Mouse (Mus musculus): ENCODE data around the gene Ifit1. TPM values are rescaled to one million over a fixed set of nuclear protein-coding genes. Genes with fewer than 3 reads are reported as not detected.

Gene Ifit1
- total RNA-seq, 2 experiments from 2014 or later, result 0.33 to 0.47 TPM

DNA sequence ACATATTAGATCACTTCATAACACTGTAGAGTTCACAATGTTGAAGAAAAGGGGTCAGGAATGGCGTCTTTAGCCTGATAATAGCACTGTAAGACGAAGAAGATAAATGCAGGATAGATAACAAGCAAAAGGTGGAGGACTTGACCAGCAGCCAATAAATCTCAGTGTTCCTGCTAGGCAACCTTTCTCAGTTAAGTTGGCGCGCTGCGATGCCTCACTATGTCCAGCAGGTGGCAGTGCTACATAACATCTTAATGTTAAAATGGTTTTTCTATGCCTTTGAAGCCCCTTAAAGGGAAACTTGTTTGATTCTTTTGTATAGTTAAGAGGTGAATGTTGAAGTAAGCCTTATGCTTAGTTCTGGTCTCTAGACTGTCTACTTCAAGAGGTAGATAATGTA is 25.5 kb downstream of the Ifit1 start:
- TF ChIP-seq CTCF (IDR thresholded peaks at IDR 0.05), result peak; percentile 92
- intact Hi-C loops (cut with DNase I), result loop anchor here (1.0 to 10.0 kb wide), 2 partner anchors 107 to 219 kb away; no protein-coding TSS in a partner anchor
- H3K27ac ChIP-seq, result no peak overlapping the region

DNA sequence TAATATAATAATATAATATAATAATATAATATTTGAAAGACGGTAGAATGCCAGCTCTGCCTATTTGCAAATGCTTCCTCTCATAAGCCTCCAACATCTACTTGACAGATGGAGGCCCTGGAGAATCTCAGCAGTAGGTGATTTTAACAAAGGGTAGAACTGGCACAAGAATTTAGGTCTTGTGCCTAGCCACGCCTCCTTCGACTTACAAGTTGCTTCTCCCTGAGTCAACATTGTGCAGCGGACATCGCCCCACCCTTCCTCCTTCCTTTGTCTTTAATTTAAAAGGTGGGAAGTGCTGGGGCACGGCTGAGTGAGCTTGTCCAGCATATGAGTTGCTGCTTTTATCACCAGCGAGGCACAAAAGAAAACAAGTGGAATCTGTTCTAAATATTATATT is 32.8 kb downstream of the Ifit1 start:
- intact Hi-C loops (cut with DNase I), result no loop called here
- TF ChIP-seq CTCF (IDR thresholded peaks at IDR 0.05), result no peak
- DNase-seq, result peak; percentile 30
- H3K4me3 ChIP-seq, result no peak overlapping the region
- peak overlapping the region; percentile 59 for H3K27ac ChIP-seq

More for the DNA sequence above, 25.5 kb downstream of the Ifit1 start:
- H3K4me3 ChIP-seq, result no peak overlapping the region
- peak; percentile 65 for DNase-seq

DNA sequence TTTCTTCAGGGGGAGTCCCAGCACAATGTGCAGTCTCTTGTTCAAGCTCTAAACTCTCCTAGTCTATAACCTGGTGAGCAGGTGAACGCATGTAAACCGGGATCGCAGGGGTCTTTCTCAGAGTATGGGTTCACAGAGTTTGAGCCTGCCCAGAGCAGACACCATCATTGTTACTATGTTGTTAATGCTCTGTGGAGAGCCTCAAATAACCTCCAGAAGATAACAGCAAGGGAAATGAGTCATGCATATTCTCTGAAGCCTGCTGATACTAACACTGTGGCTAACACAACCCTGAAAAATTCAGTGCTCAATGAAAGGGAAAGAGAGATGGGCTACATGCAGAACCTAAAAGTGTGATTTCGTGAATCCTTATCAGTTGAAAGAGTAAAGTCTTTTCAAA is 37.8 kb downstream of the Ifit1 start:
- no peak for TF ChIP-seq CTCF (IDR thresholded peaks at IDR 0.05)
- Histone ChIP-seq H3K4me3 (no peak overlapping the region), H3K27ac (no peak overlapping the region)
- no peak for DNase-seq
- intact Hi-C loops (cut with DNase I), result no loop called here

- no peak overlapping the region for H3K4me3 ChIP-seq
- DNase-seq, result peak; percentile 26
- no peak overlapping the region for H3K27ac ChIP-seq
- intact Hi-C loops (cut with DNase I), result no loop called here
- TF ChIP-seq CTCF (IDR thresholded peaks at IDR 0.05), result peak; percentile 63
Measured at GRCm38 (mm10) chr19:34684857-34685256, 44.2 kb downstream of the Ifit1 start.

DNA sequence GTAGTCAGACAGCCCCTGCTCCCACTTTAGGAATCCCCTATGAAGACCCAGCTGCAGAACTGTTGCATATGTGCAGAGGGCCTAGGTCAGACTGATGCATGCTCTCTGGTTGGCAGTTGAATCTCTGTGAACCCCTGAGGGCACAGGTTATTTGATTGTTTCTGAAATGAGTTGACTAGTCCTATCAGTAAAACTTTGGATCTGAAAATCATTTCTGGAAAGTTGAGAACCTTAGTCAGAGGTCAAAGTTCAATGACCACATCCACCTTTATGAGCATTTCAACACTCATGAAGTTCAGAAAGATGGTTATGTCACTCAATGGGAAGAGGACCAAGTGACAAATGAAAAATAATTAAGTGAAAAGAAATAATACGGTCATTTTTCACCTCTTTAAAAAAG is 44.9 kb downstream of the Ifit1 start:
- Histone ChIP-seq H3K27ac (no peak overlapping the region), H3K4me3 (no peak overlapping the region)
- TF ChIP-seq CTCF (IDR thresholded peaks at IDR 0.05), result no peak
- intact Hi-C loops (cut with DNase I), result no loop called here
- no peak for DNase-seq

GRCm38 (mm10) chr19:34691402-34691801 is 50.7 kb downstream of the Ifit1 start:
- TF ChIP-seq CTCF (IDR thresholded peaks at IDR 0.05), result no peak
- DNase-seq, result no peak
- no peak overlapping the region for H3K27ac ChIP-seq
- intact Hi-C loops (cut with DNase I), result no loop called here
- H3K4me3 ChIP-seq, result no peak overlapping the region

DNA sequence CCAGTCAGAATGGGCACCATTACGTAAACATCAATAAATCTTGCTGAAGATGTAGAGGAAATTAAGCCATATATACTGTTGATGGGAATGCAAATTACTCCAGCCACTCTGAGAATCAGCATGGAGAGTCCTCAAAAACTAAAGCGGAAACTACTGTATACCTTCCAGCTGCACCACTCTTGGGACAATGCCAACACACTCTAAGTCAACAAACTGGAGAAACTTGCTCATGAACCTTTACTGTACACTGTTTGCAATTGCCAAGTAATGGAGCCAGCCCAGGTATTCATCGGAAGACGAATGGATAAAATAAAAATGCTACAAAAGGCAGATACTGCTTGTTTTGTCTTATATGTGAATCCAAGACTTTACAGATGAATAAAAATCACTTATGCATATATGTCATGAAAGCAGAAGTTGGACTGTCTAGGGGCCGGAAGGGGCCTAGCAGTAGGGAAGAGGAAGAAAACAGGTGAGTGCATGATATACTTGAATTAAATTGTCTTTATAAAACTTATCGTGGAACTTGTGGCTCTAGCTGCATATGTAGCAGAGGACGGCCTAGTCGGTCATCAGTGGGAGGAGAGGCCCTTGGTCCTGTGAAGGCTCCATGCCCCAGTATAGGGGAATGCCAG is 55.8 kb downstream of the Ifit1 start:
- intact Hi-C loops (cut with DNase I), result no loop called here
- TF ChIP-seq CTCF (IDR thresholded peaks at IDR 0.05), result no peak
- no peak for DNase-seq
- H3K4me3 ChIP-seq, result no peak overlapping the region
- no peak overlapping the region for H3K27ac ChIP-seq

GRCm38 (mm10) chr19:34697461-34697860 is 56.8 kb downstream of the Ifit1 start:
- no peak for DNase-seq
- no peak for TF ChIP-seq CTCF (IDR thresholded peaks at IDR 0.05)
- Histone ChIP-seq H3K4me3 (no peak overlapping the region), H3K27ac (no peak overlapping the region)
- intact Hi-C loops (cut with DNase I), result no loop called here

GRCm38 (mm10) chr19:34698432-34698831 is 57.8 kb downstream of the Ifit1 start:
- TF ChIP-seq CTCF (IDR thresholded peaks at IDR 0.05), result no peak
- Histone ChIP-seq H3K4me3 (no peak overlapping the region), H3K27ac (no peak overlapping the region)
- intact Hi-C loops (cut with DNase I), result no loop called here
- no peak for DNase-seq

DNA sequence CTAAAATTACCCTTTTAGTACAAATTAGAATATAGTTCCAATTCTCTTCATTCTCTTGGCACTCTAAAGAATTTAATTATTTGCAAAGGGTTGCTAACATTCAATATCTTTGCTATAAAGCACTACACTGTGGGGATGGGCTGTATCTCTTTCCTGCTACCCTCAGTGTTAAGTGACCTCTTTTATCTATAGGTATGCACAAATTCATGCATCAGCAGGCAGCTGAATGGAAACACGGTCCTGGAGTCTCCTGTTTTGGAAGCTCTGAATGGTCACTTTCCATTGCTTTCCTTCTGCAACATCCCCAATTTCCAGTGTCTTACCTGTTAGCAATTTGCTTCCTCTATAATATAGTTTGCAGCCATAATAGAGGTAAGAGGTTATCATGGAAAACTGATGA is 58.2 kb downstream of the Ifit1 start:
- TF ChIP-seq CTCF (IDR thresholded peaks at IDR 0.05), result no peak
- intact Hi-C loops (cut with DNase I), result no loop called here
- no peak for DNase-seq
- no peak overlapping the region for H3K4me3 ChIP-seq
- H3K27ac ChIP-seq, result no peak overlapping the region

- DNase-seq, result no peak
- Histone ChIP-seq H3K27ac (no peak overlapping the region), H3K4me3 (no peak overlapping the region)
- intact Hi-C loops (cut with DNase I), result no loop called here
- TF ChIP-seq CTCF (IDR thresholded peaks at IDR 0.05), result no peak
Measured at GRCm38 (mm10) chr19:34699300-34699699, 58.6 kb downstream of the Ifit1 start.

Other genes with a start within 250 kb of the Ifit1 start
- not detected for gene Ch25h, start 165.7 kb upstream of the Ifit1 start, total RNA-seq (2021)
- 1 to 10 TPM; 5.1 to 7.9 TPM for gene Lipa, start 113.4 kb upstream of the Ifit1 start, total RNA-seq (2021)
- gene Ifit2, start 90.2 kb upstream of the Ifit1 start, total RNA-seq (2021), result 1 to 10 TPM in 1 of 2 experiments, under 1 TPM in 1; 0.99 to 1.3 TPM
- gene Ifit3, start 57.3 kb upstream of the Ifit1 start, total RNA-seq (2021), result under 1 TPM; 0.64 to 0.86 TPM
- not detected for gene Ifit1bl1, start 38.9 kb upstream of the Ifit1 start, total RNA-seq (2021)
- gene Ifit3b, start 32.9 kb upstream of the Ifit1 start, total RNA-seq (2021), result under 1 TPM; 0.56 to 0.95 TPM
- gene Ifit1bl2, start 128 bp upstream of the Ifit1 start, total RNA-seq (2021), result under 1 TPM in 1 of 2 experiments, not detected in 1; 0.11 TPM
- under 1 TPM; 0.38 to 0.47 TPM for gene Slc16a12, start 106.4 kb downstream of the Ifit1 start, total RNA-seq (2021)
- gene Pank1, start 238.6 kb downstream of the Ifit1 start, total RNA-seq (2021), result 10 to 100 TPM; 10.7 to 26.0 TPM

Measured in gastrocnemius, adult 2 months (tissue).